Mouse (Mus musculus) spleen, adult 2 months (tissue): ENCODE results near the gene Etfbkmt.

ENCODE experiments used
- CTCF ChIP-seq: fragments of 200-500 bp; IDR thresholded peaks from 2 replicates; pipeline ENCODE4 v1.5.1; 2011; ENCODE audit warnings: mild to moderate bottlenecking, inconsistent platforms; ENCODE audit not compliant: insufficient read depth, insufficient read length, insufficient replicate concordance; ENCODE audit errors: extremely low read depth
- POLR2A ChIP-seq: fragments of 200-500 bp; IDR thresholded peaks from 2 replicates; pipeline ENCODE4 v1.6.1; 2011; ENCODE audit warnings: low read depth, low read length, inconsistent platforms

DNA sequence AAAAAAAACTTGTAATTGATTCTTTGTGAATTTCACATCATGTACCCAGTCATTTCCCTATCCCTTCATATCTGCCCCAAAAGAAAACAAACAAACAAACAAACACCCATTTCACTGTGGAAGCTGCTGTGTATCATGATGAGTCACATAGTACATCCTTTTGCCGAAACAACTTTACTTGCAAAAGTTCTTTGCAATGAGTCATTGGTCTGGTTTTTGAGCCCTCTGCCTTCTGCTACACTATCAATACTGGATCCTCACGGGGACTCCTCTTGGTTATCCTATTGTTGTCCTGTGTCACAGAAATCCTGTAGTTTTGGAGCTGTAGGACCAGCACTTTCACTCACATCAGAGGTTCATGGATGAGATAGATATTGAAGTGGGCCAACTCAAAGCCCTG is 30.7 kb upstream of the Etfbkmt start:
- no peak for TF ChIP-seq POLR2A
- TF ChIP-seq CTCF, result no peak
